Mouse (Mus musculus) forebrain, postnatal 0 days (tissue): Measurements from ENCODE around the gene Lamtor3. TPM values are rescaled to one million over a fixed set of nuclear protein-coding genes. Genes with fewer than 3 reads are reported as not detected.

Source experiments
- ATAC-seq: fragments of 200-750 bp; cut with Nextera tagmentation; 2 replicates; pipeline ENCODE4 v1.8.0; 2017; ENCODE audit warnings: mild to moderate bottlenecking, moderate library complexity
- DNase-seq: peaks from one replicate; pipeline ENCODE4 v3.0.0-alpha.2; 2015
- H3K27ac ChIP-seq: fragments of 300-500 bp; sonication (generic); 2 replicates; pipeline ENCODE4 v1.5.1; 2014; ENCODE audit warnings: low read depth, mild to moderate bottlenecking, antibody characterized with exemption, low read length, moderate library complexity, mixed read lengths
- H3K27me3 ChIP-seq: fragments of 300-500 bp; sonication (generic); 2 replicates; pipeline ENCODE4 v1.6.1; 2014; ENCODE audit warnings: mild to moderate bottlenecking, low read length, mixed read lengths; ENCODE audit not compliant: insufficient read depth
- H3K36me3 ChIP-seq: fragments of 300-500 bp; sonication (generic); 2 replicates; pipeline ENCODE4 v1.6.1; 2014; ENCODE audit warnings: mild to moderate bottlenecking, moderate library complexity; ENCODE audit not compliant: insufficient read depth
- H3K4me1 ChIP-seq: fragments of 300-500 bp; sonication (generic); 2 replicates; pipeline ENCODE4 v1.6.1; 2014; ENCODE audit warnings: antibody characterized with exemption; ENCODE audit not compliant: insufficient read depth
- H3K4me2 ChIP-seq: fragments of 300-500 bp; sonication (generic); 2 replicates; pipeline ENCODE4 v1.6.1; 2014; ENCODE audit warnings: low read depth, mild to moderate bottlenecking, moderate library complexity
- H3K4me3 ChIP-seq: fragments of 300-500 bp; sonication (generic); 2 replicates; pipeline ENCODE4 v1.5.1; 2014; ENCODE audit warnings: low read depth, low read length, mixed read lengths
- H3K9ac ChIP-seq: fragments of 300-500 bp; sonication (generic); 2 replicates; pipeline ENCODE4 v1.6.1; 2014; ENCODE audit warnings: mild to moderate bottlenecking
- H3K9me3 ChIP-seq: fragments of 300-500 bp; sonication (generic); 2 replicates; pipeline ENCODE4 v1.6.1; 2016; ENCODE audit warnings: low read length
- CTCF ChIP-seq: sonication (generic); IDR thresholded peaks from 2 replicates; pipeline ENCODE4 v1.5.1; 2016; ENCODE audit warnings: antibody characterized with exemption, control low read depth, low read depth
- WGBS: fragments of 180-500 bp; shearing (Covaris S2); extraction: QIAGEN DNeasy Blood & Tissue Kit; methylation state at CpG from one replicate; pipeline ENCODE4 v1.1.7; 2014; 5-methylcytosine and 5-hydroxymethylcytosine counted together
- polyA plus RNA-seq: library from polyadenylated mRNA; unstranded; fragments of >200 nt; fragmentation: Nextera tagmentation; extraction: Ambion mirVana; gene quantifications from 2 replicates; pipeline ENCODE4 v1.2.1, GENCODE M21; 2015
- total RNA-seq: library from RNA; depleted of rRNA; stranded (reverse); fragments of >200 nt; gene quantifications from 2 replicates; pipeline ENCODE4 v1.2.3, GENCODE M21; 2014; rRNA removed

The Lamtor3 gene
- total RNA-seq (105 and 116 TPM in 2 replicates), polyA plus RNA-seq (112 and 123 TPM in 2 replicates)

DNA sequence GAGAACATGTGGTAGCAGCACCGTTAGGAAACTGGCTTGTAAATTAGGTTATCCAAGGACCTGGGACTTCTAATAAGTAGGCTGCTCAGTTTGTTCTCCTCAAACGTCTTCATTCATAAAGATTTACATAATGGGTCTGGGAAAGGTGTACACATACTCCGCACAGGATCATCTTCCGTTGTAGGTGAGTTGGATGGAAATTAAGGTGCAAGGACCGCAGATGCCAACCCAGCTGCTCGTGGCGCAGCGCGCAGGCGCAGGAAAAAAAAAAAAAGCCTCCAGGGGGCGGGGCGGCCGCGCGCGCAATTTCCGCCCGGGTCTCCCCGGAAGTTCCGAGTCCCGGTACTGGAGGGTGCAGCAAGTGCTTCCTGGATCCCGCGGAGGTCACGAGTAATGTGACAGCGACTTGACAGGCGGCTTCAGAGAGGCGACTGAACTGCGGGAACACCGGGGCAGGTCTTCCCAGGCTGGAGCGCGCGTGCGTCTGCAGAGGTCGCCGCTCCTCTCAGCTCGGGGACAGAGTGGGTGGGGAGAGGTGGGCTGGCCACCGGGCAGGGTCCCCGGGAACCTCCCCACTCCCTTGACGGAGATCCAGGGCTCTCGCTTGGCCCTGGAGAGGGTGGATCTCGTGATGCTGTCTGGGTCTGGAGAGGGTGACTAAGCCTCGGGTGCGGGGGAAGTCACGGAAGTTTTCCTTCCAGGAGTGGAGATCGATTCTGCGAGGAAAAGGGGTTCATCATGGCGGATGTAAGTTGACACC lies at the start of gene Lamtor3:
Gene Lamtor3 (plus strand): TSS at position 335 of the 760 bp plus-strand sequence.
- H3K4me3 ChIP-seq = peak within 1 kb of the TSS; percentile 89
- no peaks in the 10 kb centered on the region for H3K9me3 ChIP-seq
- H3K4me2 ChIP-seq = peak within 1 kb of the TSS; percentile 85
- peak within 1 kb of the TSS; percentile 86 for H3K27ac ChIP-seq
- DNase-seq (peak; percentile 94), ATAC-seq (peak; percentile 96)
- peaks cover 13% of the 10 kb centered on the region for H3K4me1 ChIP-seq
- under 1% methylated on average over 47 of the region's 47 CpGs for WGBS
- H3K27me3 ChIP-seq = no peaks in the 10 kb centered on the region
- H3K9ac ChIP-seq = peak within 1 kb of the TSS; percentile 82
- no peak for TF ChIP-seq CTCF
- peaks cover 11% of the 10 kb centered on the region for H3K36me3 ChIP-seq

DNA sequence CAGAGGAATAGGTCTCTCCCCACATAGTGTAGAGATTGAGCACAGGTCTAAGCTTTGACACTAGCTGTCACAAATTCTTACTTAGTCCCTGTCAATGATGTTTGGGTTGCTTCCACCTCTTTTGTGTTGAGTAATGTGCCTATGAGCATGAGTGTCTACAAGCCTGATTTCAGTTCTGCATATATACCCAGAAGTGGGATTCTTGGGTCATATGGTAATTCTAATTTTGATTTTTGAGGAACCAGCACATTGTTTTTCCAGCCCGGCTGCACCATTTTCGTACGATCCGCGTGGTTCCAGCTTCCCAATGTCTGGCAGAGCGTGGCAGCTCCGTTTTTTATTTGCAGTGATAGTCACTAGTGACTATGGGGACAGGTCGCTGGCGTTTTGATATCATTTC lies 48.9 kb upstream of the Lamtor3 start:
- H3K4me3 ChIP-seq = no peak overlapping the region
- H3K27me3 ChIP-seq = no peaks in the 10 kb centered on the region
- H3K4me1 ChIP-seq = peaks cover 5% of the 10 kb centered on the region
- no peaks in the 10 kb centered on the region for H3K36me3 ChIP-seq
- H3K4me2 ChIP-seq = no peak overlapping the region
- TF ChIP-seq CTCF = no peak
- WGBS = 95% methylated on average over 9 of the region's 9 CpGs
- H3K27ac ChIP-seq = no peak overlapping the region
- H3K9ac ChIP-seq = no peak overlapping the region
- ATAC-seq (no peak), DNase-seq (no peak)
- no peaks in the 10 kb centered on the region for H3K9me3 ChIP-seq

DNA sequence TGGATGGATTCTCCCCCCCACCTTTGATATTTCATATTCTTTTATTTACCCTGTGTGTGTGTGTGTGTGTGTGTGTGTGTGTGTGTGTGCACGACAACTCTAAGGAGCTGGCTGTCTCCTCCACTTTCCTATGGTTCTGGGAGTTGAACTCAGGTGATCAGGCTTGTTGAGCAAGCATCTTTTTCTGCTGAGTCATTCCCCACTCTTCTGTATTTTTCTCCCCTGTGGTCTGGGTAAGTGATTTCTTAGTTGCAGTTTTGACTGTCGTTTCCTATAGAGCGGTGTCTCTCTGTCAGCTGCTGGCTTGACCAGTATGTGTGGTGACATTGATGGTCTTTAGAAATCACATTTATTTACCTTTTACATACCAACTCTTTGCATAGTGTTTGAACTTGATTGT lies 39.0 kb upstream of the Lamtor3 start:
- ATAC-seq (no peak), DNase-seq (no peak)
- no peak overlapping the region for H3K4me3 ChIP-seq
- no peak overlapping the region for H3K9ac ChIP-seq
- no peak for TF ChIP-seq CTCF
- H3K27me3 ChIP-seq = no peaks in the 10 kb centered on the region
- 88% methylated on average over 3 of the region's 3 CpGs for WGBS
- H3K27ac ChIP-seq = no peak overlapping the region
- H3K36me3 ChIP-seq = no peaks in the 10 kb centered on the region
- H3K4me1 ChIP-seq = no peaks in the 10 kb centered on the region
- H3K9me3 ChIP-seq = no peaks in the 10 kb centered on the region
- no peak overlapping the region for H3K4me2 ChIP-seq

DNA sequence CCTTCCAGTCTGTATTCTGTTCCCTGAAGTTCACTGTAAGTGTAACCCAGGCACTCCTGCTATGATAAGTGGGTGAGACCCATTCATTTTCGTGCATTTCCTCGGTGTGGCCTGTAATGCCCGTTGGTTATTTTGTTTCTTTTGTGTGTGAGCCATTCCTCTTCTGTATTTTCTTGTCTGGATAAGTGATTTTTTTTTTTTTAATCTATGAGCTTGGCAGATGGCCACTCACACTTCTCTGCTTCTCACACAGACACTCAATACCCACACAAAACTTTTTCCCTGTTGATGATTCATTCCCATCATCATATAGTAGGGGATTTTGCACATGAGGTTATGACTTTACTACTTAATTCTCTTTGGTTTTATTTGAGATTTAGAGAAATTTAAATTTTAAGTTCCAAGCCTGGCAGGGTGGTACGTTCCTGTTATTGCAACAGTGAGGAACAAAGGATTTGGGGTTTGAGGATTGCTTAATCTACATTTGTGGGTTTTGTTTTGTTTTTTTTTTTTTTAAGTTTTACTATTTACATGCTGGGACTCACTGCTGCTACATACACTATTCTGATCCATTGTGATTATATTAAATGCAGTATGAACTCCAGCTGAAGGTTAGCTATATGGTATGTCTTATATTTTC lies 38.1 kb upstream of the Lamtor3 start:
- no peak for ATAC-seq
- Histone ChIP-seq H3K36me3 (no peaks in the 10 kb centered on the region), H3K9ac (no peak overlapping the region), H3K27me3 (no peaks in the 10 kb centered on the region), H3K4me1 (no peaks in the 10 kb centered on the region), H3K4me2 (no peak overlapping the region), H3K27ac (no peak overlapping the region), H3K9me3 (no peaks in the 10 kb centered on the region), H3K4me3 (no peak overlapping the region)
- 46% methylated on average over 4 of the region's 4 CpGs for WGBS
- no peak for TF ChIP-seq CTCF
- no peak for DNase-seq

DNA sequence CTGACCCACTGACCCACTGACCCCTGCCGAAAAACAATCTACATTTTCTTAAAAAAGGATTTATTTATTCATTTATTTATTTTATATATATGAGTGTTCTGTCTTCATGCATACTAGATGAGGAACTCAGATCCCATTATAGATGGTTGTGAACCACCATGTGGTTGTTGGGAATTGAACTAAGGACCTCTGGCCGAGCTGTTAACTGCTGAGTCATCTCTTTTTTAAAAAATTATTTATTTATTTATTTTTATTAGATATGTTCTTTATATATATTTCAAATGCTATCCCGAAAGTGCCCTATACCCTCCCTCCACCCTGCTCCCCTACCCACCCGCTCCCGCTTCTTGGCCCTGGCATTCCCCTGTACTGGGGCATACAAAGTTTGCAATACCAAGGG lies 37.2 kb upstream of the Lamtor3 start:
- TF ChIP-seq CTCF = no peak
- DNase-seq (no peak), ATAC-seq (no peak)
- Histone ChIP-seq H3K9me3 (no peaks in the 10 kb centered on the region), H3K27me3 (no peaks in the 10 kb centered on the region), H3K36me3 (0 out of 2 replicates have a peak, but pooled peaks cover 4% of the 10 kb centered on the region), H3K27ac (no peak overlapping the region), H3K4me1 (no peaks in the 10 kb centered on the region), H3K4me3 (no peak overlapping the region), H3K4me2 (no peak overlapping the region), H3K9ac (no peak overlapping the region)
- 91% methylated on average over 5 of the region's 5 CpGs for WGBS

DNA sequence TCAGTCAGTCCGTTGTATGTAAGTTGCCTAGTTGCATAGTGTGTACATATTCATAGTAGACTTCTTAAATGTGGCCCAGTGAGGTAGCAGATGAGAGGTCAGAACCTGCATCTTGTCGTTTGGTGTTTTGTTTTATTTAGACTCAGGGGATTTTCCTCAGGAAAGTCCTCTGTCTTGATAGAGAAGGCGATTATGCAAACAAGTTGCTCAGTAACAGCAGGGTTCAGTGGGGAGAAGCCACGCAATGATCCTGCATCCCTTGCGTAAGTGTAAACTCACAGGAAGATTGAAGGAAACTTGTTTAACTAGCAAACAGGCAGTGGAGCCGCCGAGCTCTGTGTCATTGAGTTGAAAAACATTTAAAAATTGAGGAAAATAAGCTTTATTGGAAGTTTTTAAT lies 30.3 kb upstream of the Lamtor3 start:
- Histone ChIP-seq H3K4me2 (no peak overlapping the region), H3K4me3 (no peak overlapping the region), H3K4me1 (no peaks in the 10 kb centered on the region), H3K9me3 (no peaks in the 10 kb centered on the region), H3K27ac (no peak overlapping the region), H3K36me3 (peaks cover 9% of the 10 kb centered on the region; the same call in 1 of the 2 replicates), H3K27me3 (no peaks in the 10 kb centered on the region), H3K9ac (no peak overlapping the region)
- DNase-seq = no peak
- WGBS = 50% methylated on average over 7 of the region's 7 CpGs
- no peak for ATAC-seq
- no peak for TF ChIP-seq CTCF

DNA sequence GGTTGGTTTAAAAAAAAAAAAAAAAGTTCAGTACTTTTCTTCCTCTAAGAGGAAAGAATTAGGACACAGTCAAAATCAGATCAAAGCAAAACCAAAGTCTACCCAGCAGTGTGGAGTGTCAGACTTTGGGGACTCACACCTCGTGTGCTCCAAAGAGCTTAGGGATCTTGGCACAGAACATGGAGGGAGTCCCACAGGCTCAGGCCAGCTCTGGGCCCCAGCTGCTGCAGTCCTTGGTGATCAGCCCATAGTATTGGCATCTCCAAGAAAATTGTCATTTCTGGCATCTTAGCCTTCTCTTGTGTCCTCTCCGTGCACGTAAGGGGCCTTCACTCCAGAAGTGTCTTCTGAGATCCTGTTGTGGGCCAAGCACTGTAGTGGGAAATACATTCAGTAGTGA lies 27.2 kb upstream of the Lamtor3 start:
- no peaks in the 10 kb centered on the region for H3K4me1 ChIP-seq
- 69% methylated on average over 3 of the region's 3 CpGs for WGBS
- TF ChIP-seq CTCF = no peak
- H3K27ac ChIP-seq = no peak overlapping the region
- no peak for DNase-seq
- H3K4me2 ChIP-seq = no peak overlapping the region
- H3K4me3 ChIP-seq = no peak overlapping the region
- H3K9ac ChIP-seq = no peak overlapping the region
- ATAC-seq = no peak
- no peaks in the 10 kb centered on the region for H3K9me3 ChIP-seq
- no peaks in the 10 kb centered on the region for H3K27me3 ChIP-seq
- peaks cover 20% of the 10 kb centered on the region for H3K36me3 ChIP-seq
